Mouse (Mus musculus) B cell, adult (primary cell): ENCODE results near the gene Sltm. TPM values are rescaled to one million over a fixed set of nuclear protein-coding genes. Genes with fewer than 3 reads are reported as not detected.

Experiments used
- total RNA-seq: library from RNA; stranded (reverse); gene quantifications from 4 replicates; pipeline ENCODE4 v1.2.4, GENCODE M21; 2023; ENCODE audit not compliant: inconsistent age

The Sltm gene
- 89.4 to 100 TPM (median 93.0 TPM) in 4 replicates for total RNA-seq

GRCm38 (mm10) chr9:70542305-70543041, at the start of gene Sltm:
TSS of gene Sltm (plus strand) at chr9:70542754.

GRCm38 (mm10) chr9:70503626-70504041, 38.9 kb upstream of the Sltm start, which contains the start of gene Rnf111:
TSS of gene Rnf111 (minus strand) at chr9:70503725.

Other genes with a start within 250 kb of the Sltm start
- gene Ccnb2, start 121.2 kb upstream of the Sltm start, total RNA-seq: 2.8 to 4.0 TPM (median 3.2 TPM) in 4 replicates
- gene Rnf111, start 39.0 kb upstream of the Sltm start, total RNA-seq: 88.7 to 100 TPM (median 96.8 TPM) in 4 replicates
- gene Gm10642, start 113.5 kb downstream of the Sltm start, total RNA-seq: 3.3 to 4.5 TPM (median 4.0 TPM) in 4 replicates
- 37.3 to 39.5 TPM (median 38.8 TPM) in 4 replicates for gene Mindy2, start 114.4 kb downstream of the Sltm start, total RNA-seq
- gene Adam10, start 136.2 kb downstream of the Sltm start, total RNA-seq: 88.4 to 93.3 TPM (median 92.1 TPM) in 4 replicates